Mouse (Mus musculus): ENCODE measurements around the gene Nxn.

DNA sequence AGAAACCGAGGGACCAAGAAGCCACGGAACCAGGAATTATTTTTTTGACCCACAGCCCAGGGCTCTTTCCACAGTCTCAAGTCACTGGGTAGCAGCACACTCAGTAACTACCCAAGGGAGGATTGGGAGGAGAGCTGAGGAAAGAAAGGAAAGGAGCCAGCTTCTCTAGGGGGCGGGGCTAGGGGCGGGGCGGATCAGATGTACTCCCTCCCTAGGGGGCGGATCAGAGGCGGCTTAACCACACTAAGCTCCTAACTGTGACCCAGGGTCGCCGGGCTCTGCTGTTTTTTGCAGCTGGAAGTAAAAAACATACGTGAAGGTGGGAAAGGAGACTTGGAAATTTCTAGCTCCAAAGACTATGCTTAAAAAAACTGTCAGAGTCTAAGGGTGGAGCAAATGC lies 47.3 kb upstream of the Nxn start:
- no peak for TF ChIP-seq EP300 (IDR thresholded peaks at IDR 0.05; ENCODE audit: low read depth)
- no peak for TF ChIP-seq CTCF (IDR thresholded peaks at IDR 0.05; ENCODE audit: low read depth)
